Mouse (Mus musculus): ENCODE data around the gene 1700017B05Rik. TPM values are rescaled to one million over a fixed set of nuclear protein-coding genes. Genes with fewer than 3 reads are reported as not detected.

1700017B05Rik gene
- total and polyA plus RNA-seq, 2 experiments from 2014 or later: 5.2 to 14.7 TPM

GRCm38 (mm10) chr9:57283311-57283710 lies 20.9 kb upstream of the 1700017B05Rik start:
- Histone ChIP-seq H3K4me2 (ENCODE audit: low read depth, low read length) (no peak overlapping the region), H3K9me3 (ENCODE audit: low read length) (no peaks in the 10 kb centered on the region), H3K27me3 (ENCODE audit: insufficient read depth, low read length) (no peaks in the 10 kb centered on the region), H3K27ac (no peak overlapping the region), H3K9ac (replicated peaks; ENCODE audit: low read length) (no peak overlapping the region), H3K4me1 (ENCODE audit: insufficient read depth, low read length) (0 out of 2 replicates have a peak, but pooled peaks cover 6% of the 10 kb centered on the region), H3K36me3 (ENCODE audit: insufficient read depth, low read length) (no peaks in the 10 kb centered on the region), H3K4me3 (ENCODE audit: low read length) (no peak overlapping the region)
- no peak for DNase-seq (ENCODE audit: low spot score)
- no peak for TF ChIP-seq CTCF (IDR thresholded peaks at IDR 0.05; ENCODE audit: low read depth)
- ATAC-seq: no peak
- WGBS: 73% methylated on average over 4 of the region's 4 CpGs

- Histone ChIP-seq H3K36me3 (ENCODE audit: insufficient read depth, low read length) (no peaks in the 10 kb centered on the region), H3K27me3 (ENCODE audit: insufficient read depth, low read length) (no peaks in the 10 kb centered on the region), H3K27ac (no peak overlapping the region), H3K4me3 (ENCODE audit: low read length) (no peak overlapping the region), H3K9ac (replicated peaks; ENCODE audit: low read length) (no peak overlapping the region), H3K9me3 (ENCODE audit: low read length) (no peaks in the 10 kb centered on the region), H3K4me1 (ENCODE audit: insufficient read depth, low read length) (0 out of 2 replicates have a peak, but pooled peaks cover 6% of the 10 kb centered on the region), H3K4me2 (ENCODE audit: low read depth, low read length) (no peak overlapping the region)
- ATAC-seq: no peak
- no peak for DNase-seq (ENCODE audit: low spot score)
- TF ChIP-seq CTCF (IDR thresholded peaks at IDR 0.05; ENCODE audit: low read depth): no peak
- 81% methylated on average over 3 of the region's 3 CpGs for WGBS
Measured at GRCm38 (mm10) chr9:57282686-57283085, 20.3 kb upstream of the 1700017B05Rik start.

- Histone ChIP-seq H3K9ac (replicated peaks; ENCODE audit: low read length) (0 out of 2 replicates have a peak overlapping the region, but pooled peaks have one; percentile 7), H3K9me3 (ENCODE audit: low read length) (no peaks in the 10 kb centered on the region), H3K4me2 (ENCODE audit: low read depth, low read length) (peak overlapping the region; percentile 51), H3K4me3 (ENCODE audit: low read length) (peak overlapping the region; percentile 23), H3K27me3 (ENCODE audit: insufficient read depth, low read length) (no peaks in the 10 kb centered on the region), H3K4me1 (ENCODE audit: insufficient read depth, low read length) (0 out of 2 replicates have a peak, but pooled peaks cover 6% of the 10 kb centered on the region), H3K27ac (no peak overlapping the region), H3K36me3 (ENCODE audit: insufficient read depth, low read length) (no peaks in the 10 kb centered on the region)
- TF ChIP-seq CTCF (IDR thresholded peaks at IDR 0.05; ENCODE audit: low read depth): no peak
- 12% methylated on average over 20 of the region's 20 CpGs for WGBS
- peak; percentile 45; the same call in 1 of the 2 replicates for ATAC-seq
- peak; percentile 45 for DNase-seq (ENCODE audit: low spot score)
Measured at GRCm38 (mm10) chr9:57281549-57281948, 19.1 kb upstream of the 1700017B05Rik start.

GRCm38 (mm10) chr9:57279441-57279840 lies 17.0 kb upstream of the 1700017B05Rik start:
- 58% methylated on average over 4 of the region's 4 CpGs for WGBS
- H3K9me3 ChIP-seq (ENCODE audit: low read length): no peaks in the 10 kb centered on the region
- H3K27ac ChIP-seq: no peak overlapping the region
- ATAC-seq (no peak), DNase-seq (ENCODE audit: low spot score) (no peak)
- no peak overlapping the region for H3K4me2 ChIP-seq (ENCODE audit: low read depth, low read length)
- TF ChIP-seq CTCF (IDR thresholded peaks at IDR 0.05; ENCODE audit: low read depth): no peak
- H3K4me3 ChIP-seq (ENCODE audit: low read length): no peak overlapping the region
- no peaks in the 10 kb centered on the region for H3K36me3 ChIP-seq (ENCODE audit: insufficient read depth, low read length)
- no peak overlapping the region for H3K9ac ChIP-seq (replicated peaks; ENCODE audit: low read length)
- H3K27me3 ChIP-seq (ENCODE audit: insufficient read depth, low read length): no peaks in the 10 kb centered on the region
- H3K4me1 ChIP-seq (ENCODE audit: insufficient read depth, low read length): 0 out of 2 replicates have a peak, but pooled peaks cover 6% of the 10 kb centered on the region

- no peak overlapping the region for H3K4me2 ChIP-seq (ENCODE audit: low read depth, low read length)
- H3K36me3 ChIP-seq (ENCODE audit: insufficient read depth, low read length): no peaks in the 10 kb centered on the region
- 60% methylated on average over 4 of the region's 4 CpGs for WGBS
- DNase-seq (ENCODE audit: low spot score) (no peak), ATAC-seq (no peak)
- TF ChIP-seq CTCF (IDR thresholded peaks at IDR 0.05; ENCODE audit: low read depth): no peak
- no peak overlapping the region for H3K9ac ChIP-seq (replicated peaks; ENCODE audit: low read length)
- 0 out of 2 replicates have a peak, but pooled peaks cover 6% of the 10 kb centered on the region for H3K4me1 ChIP-seq (ENCODE audit: insufficient read depth, low read length)
- H3K27me3 ChIP-seq (ENCODE audit: insufficient read depth, low read length): no peaks in the 10 kb centered on the region
- no peaks in the 10 kb centered on the region for H3K9me3 ChIP-seq (ENCODE audit: low read length)
- no peak overlapping the region for H3K4me3 ChIP-seq (ENCODE audit: low read length)
- no peak overlapping the region for H3K27ac ChIP-seq
Measured at GRCm38 (mm10) chr9:57278268-57278667, 15.9 kb upstream of the 1700017B05Rik start.

- peak; percentile 64; the same call in 1 of the 2 replicates for ATAC-seq
- no peaks in the 10 kb centered on the region for H3K27me3 ChIP-seq (ENCODE audit: insufficient read depth, low read length)
- no peak overlapping the region for H3K9ac ChIP-seq (replicated peaks; ENCODE audit: low read length)
- no peak overlapping the region for H3K27ac ChIP-seq
- H3K4me1 ChIP-seq (ENCODE audit: insufficient read depth, low read length): no peaks in the 10 kb centered on the region
- DNase-seq (ENCODE audit: low spot score): peak; percentile 42
- no peaks in the 10 kb centered on the region for H3K36me3 ChIP-seq (ENCODE audit: insufficient read depth, low read length)
- H3K4me3 ChIP-seq (ENCODE audit: low read length): no peak overlapping the region
- H3K9me3 ChIP-seq (ENCODE audit: low read length): no peaks in the 10 kb centered on the region
- TF ChIP-seq CTCF (IDR thresholded peaks at IDR 0.05; ENCODE audit: low read depth): no peak
- no peak overlapping the region for H3K4me2 ChIP-seq (ENCODE audit: low read depth, low read length)
Measured at GRCm38 (mm10) chr9:57276311-57276710, 13.9 kb upstream of the 1700017B05Rik start.

- TF ChIP-seq CTCF (IDR thresholded peaks at IDR 0.05; ENCODE audit: low read depth): no peak
- Histone ChIP-seq H3K9ac (replicated peaks; ENCODE audit: low read length) (no peak overlapping the region), H3K36me3 (ENCODE audit: insufficient read depth, low read length) (no peaks in the 10 kb centered on the region), H3K4me2 (ENCODE audit: low read depth, low read length) (no peak overlapping the region), H3K9me3 (ENCODE audit: low read length) (no peaks in the 10 kb centered on the region), H3K27me3 (ENCODE audit: insufficient read depth, low read length) (no peaks in the 10 kb centered on the region), H3K4me1 (ENCODE audit: insufficient read depth, low read length) (no peaks in the 10 kb centered on the region), H3K4me3 (ENCODE audit: low read length) (no peak overlapping the region), H3K27ac (no peak overlapping the region)
- 29% methylated on average over 6 of the region's 6 CpGs for WGBS
- DNase-seq (ENCODE audit: low spot score) (no peak), ATAC-seq (no peak)
Measured at GRCm38 (mm10) chr9:57273805-57274494, 11.5 kb upstream of the 1700017B05Rik start.

Data from hindbrain, postnatal 0 days (tissue).